Mouse (Mus musculus): ENCODE measurements around the gene Psmd7.

DNA sequence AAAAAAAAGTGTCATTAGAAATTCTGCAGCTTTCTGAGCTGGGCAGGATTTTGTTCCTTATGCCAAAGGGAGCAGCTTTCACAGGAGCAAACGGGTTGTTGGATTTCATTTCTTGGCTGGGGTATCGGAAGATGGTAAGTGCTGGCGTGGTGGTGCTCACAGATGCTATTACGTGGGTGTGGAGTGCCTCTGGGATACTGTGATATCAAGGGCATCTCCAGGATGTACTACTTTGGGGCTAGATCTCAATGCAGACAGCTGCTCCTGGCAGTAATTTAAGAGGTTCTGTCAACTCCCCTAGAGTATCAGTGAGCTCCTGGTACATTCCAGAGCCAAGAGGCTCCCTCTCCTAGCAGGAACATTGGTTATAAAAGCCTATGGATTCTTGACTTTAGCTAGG lies 42.1 kb downstream of the Psmd7 start:
- TF ChIP-seq POLR2A (IDR thresholded peaks at IDR 0.05; ENCODE audit: low read depth, low read length) (no peak), CTCF (IDR thresholded peaks at IDR 0.05; ENCODE audit: extremely low read depth, insufficient read length, insufficient replicate concordance, low read depth, low read length) (no peak)
